Mouse (Mus musculus): ENCODE measurements around the gene Gpbp1l1.

- TF ChIP-seq MAX (IDR thresholded peaks at IDR 0.05; ENCODE audit: low read depth) (no peak), POLR2A (IDR thresholded peaks at IDR 0.05; ENCODE audit: insufficient read length, low read depth) (no peak), USF1 (IDR thresholded peaks at IDR 0.05; ENCODE audit: low read depth) (no peak), CEBPB (IDR thresholded peaks at IDR 0.05; ENCODE audit: insufficient read depth, poor library complexity, severe bottlenecking) (no peak), E2F4 (IDR thresholded peaks at IDR 0.05; ENCODE audit: insufficient read depth) (no peak), TCF12 (IDR thresholded peaks at IDR 0.05; ENCODE audit: insufficient read depth, poor library complexity, severe bottlenecking) (no peak), POLR2AphosphoS2 (IDR thresholded peaks at IDR 0.05; ENCODE audit: insufficient read length, low read depth) (no peak), MYOG (IDR thresholded peaks at IDR 0.05; ENCODE audit: control insufficient read depth in 1 of 3, insufficient read depth in 1 of 3, insufficient read length in 2 of 3, low read depth in 2 of 3) (no peak), MYOD1 (IDR thresholded peaks at IDR 0.05; ENCODE audit: control insufficient read depth in 1 of 3, insufficient read length in 2 of 3, low read depth in 2 of 3) (no peak)
Observed at GRCm38 (mm10) chr4:116612621-116613020, 55.2 kb downstream of the Gpbp1l1 start.

Data from myocyte (in vitro differentiated cells).